Mouse (Mus musculus) embryonic fibroblast, embryonic 13.5 days (primary cell): ENCODE measurements around the gene Krtap19-1.

Experiments
- CTCF ChIP-seq: IDR thresholded peaks from 2 replicates; pipeline ENCODE4 v1.5.1; 2011; ENCODE audit warnings: mild to moderate bottlenecking, control low read depth, low read length, moderate library complexity, borderline replicate concordance; ENCODE audit not compliant: insufficient read depth
- POLR2A ChIP-seq: IDR thresholded peaks from 2 replicates; pipeline ENCODE4 v1.6.1; 2011; ENCODE audit warnings: low read depth, mild to moderate bottlenecking, control low read depth, low read length, moderate library complexity

GRCm38 (mm10) chr16:88826978-88827377 is 42.2 kb downstream of the Krtap19-1 start:
- TF ChIP-seq CTCF, result no peak
- TF ChIP-seq POLR2A, result no peak
